Mouse (Mus musculus): Measurements from ENCODE around the gene Notum. TPM values are rescaled to one million over a fixed set of nuclear protein-coding genes. Genes with fewer than 3 reads are reported as not detected.

Gene Notum
- total and polyA plus RNA-seq, 2 experiments from 2014 or later, result 4.1 to 6.9 TPM

DNA sequence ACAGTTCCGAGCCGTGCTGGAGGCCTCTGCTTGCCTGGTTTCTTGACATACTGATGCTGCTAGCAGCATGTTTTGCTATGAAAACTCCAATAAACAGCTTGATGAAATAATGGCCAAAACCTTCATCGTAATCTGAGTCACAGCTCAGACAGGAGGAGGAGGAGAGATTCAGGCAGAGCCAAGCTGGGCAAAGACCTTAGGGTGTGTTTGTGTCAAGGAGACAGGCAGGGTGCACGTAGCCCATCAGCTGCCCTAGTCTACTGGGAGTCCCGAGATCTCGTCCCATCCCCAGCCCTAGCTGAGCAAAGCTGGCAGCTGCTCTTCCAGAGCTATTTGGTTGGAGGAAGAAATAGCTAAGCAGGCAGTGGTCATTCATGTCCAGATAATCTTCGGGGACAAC, 55.3 kb downstream of the Notum start:
- ATAC-seq (no peak), DNase-seq (ENCODE audit: low spot score) (no peak)
- H3K27ac ChIP-seq, result no peak overlapping the region
- no peak overlapping the region for H3K4me2 ChIP-seq (ENCODE audit: low read depth, low read length)
- WGBS, result 85% methylated on average over 7 of the region's 7 CpGs
- no peak for TF ChIP-seq CTCF (IDR thresholded peaks at IDR 0.05; ENCODE audit: low read depth)
- H3K9me3 ChIP-seq (ENCODE audit: low read length), result no peaks in the 10 kb centered on the region
- no peak overlapping the region for H3K4me3 ChIP-seq (ENCODE audit: low read length)
- H3K4me1 ChIP-seq (ENCODE audit: insufficient read depth, low read length), result 0 out of 2 replicates have a peak, but pooled peaks cover 6% of the 10 kb centered on the region
- no peaks in the 10 kb centered on the region for H3K27me3 ChIP-seq (ENCODE audit: insufficient read depth, low read length)
- H3K9ac ChIP-seq (replicated peaks; ENCODE audit: low read length), result no peak overlapping the region
- peaks cover 29% of the 10 kb centered on the region for H3K36me3 ChIP-seq (ENCODE audit: insufficient read depth, low read length)

Small RNAs within 50 kb of the gene (microRNA-seq; reads per million reads assigned to microRNA genes)
- gene Mir6936, result 0.72 to 1.2 reads per million in 2 experiments

Other genes starting within 250 kb of the Notum start
Only the 30 nearest of the 32 such genes appear.
- gene Pde6g, start 207.7 kb downstream of the Notum start, total RNA-seq (2014; rRNA removed), result not detected in 2 replicates
- 0.23 TPM in 1 of 2 replicates, not detected in the other for gene Pde6g, start 207.7 kb downstream of the Notum start, polyA plus RNA-seq (2015; fragmentation: Nextera tagmentation; extraction: Ambion mirVana)
- 11.7 and 11.9 TPM in 2 replicates for gene Oxld1, start 203.1 kb downstream of the Notum start, total RNA-seq (2014; rRNA removed)
- 13.3 and 13.6 TPM in 2 replicates for gene Oxld1, start 203.1 kb downstream of the Notum start, polyA plus RNA-seq (2015; fragmentation: Nextera tagmentation; extraction: Ambion mirVana)
- gene Ccdc137, start 203.1 kb downstream of the Notum start, total RNA-seq (2014; rRNA removed), result 10.4 and 15.4 TPM in 2 replicates
- 17.3 and 18.7 TPM in 2 replicates for gene Ccdc137, start 203.1 kb downstream of the Notum start, polyA plus RNA-seq (2015; fragmentation: Nextera tagmentation; extraction: Ambion mirVana)
- 67.2 and 113 TPM in 2 replicates for gene Arl16, start 193.6 kb downstream of the Notum start, total RNA-seq (2014; rRNA removed)
- 71.2 and 73.0 TPM in 2 replicates for gene Arl16, start 193.6 kb downstream of the Notum start, polyA plus RNA-seq (2015; fragmentation: Nextera tagmentation; extraction: Ambion mirVana)
- 37.5 and 52.4 TPM in 2 replicates for gene Mrpl12, start 176.6 kb downstream of the Notum start, total RNA-seq (2014; rRNA removed)
- gene Mrpl12, start 176.6 kb downstream of the Notum start, polyA plus RNA-seq (2015; fragmentation: Nextera tagmentation; extraction: Ambion mirVana), result 147 and 155 TPM in 2 replicates
- gene Slc25a10, start 169.3 kb downstream of the Notum start, total RNA-seq (2014; rRNA removed), result 41.3 and 52.5 TPM in 2 replicates
- gene Slc25a10, start 169.3 kb downstream of the Notum start, polyA plus RNA-seq (2015; fragmentation: Nextera tagmentation; extraction: Ambion mirVana), result 28.0 and 28.8 TPM in 2 replicates
- 0.99 and 3.1 TPM in 2 replicates for gene Gcgr, start 130.5 kb downstream of the Notum start, total RNA-seq (2014; rRNA removed)
- gene Gcgr, start 130.5 kb downstream of the Notum start, polyA plus RNA-seq (2015; fragmentation: Nextera tagmentation; extraction: Ambion mirVana), result 1.0 TPM in 2 replicates
- gene Mcrip1, start 111.4 kb downstream of the Notum start, total RNA-seq (2014; rRNA removed), result 144 and 192 TPM in 2 replicates
- 250 and 257 TPM in 2 replicates for gene Mcrip1, start 111.4 kb downstream of the Notum start, polyA plus RNA-seq (2015; fragmentation: Nextera tagmentation; extraction: Ambion mirVana)
- gene Ppp1r27, start 110.0 kb downstream of the Notum start, total RNA-seq (2014; rRNA removed), result not detected in 2 replicates
- gene Ppp1r27, start 110.0 kb downstream of the Notum start, polyA plus RNA-seq (2015; fragmentation: Nextera tagmentation; extraction: Ambion mirVana), result not detected in 2 replicates
- 147 and 174 TPM in 2 replicates for gene P4hb, start 87.9 kb downstream of the Notum start, total RNA-seq (2014; rRNA removed)
- 222 TPM in 2 replicates for gene P4hb, start 87.9 kb downstream of the Notum start, polyA plus RNA-seq (2015; fragmentation: Nextera tagmentation; extraction: Ambion mirVana)
- gene Arhgdia, start 79.6 kb downstream of the Notum start, total RNA-seq (2014; rRNA removed), result 252 and 297 TPM in 2 replicates
- 403 and 425 TPM in 2 replicates for gene Arhgdia, start 79.6 kb downstream of the Notum start, polyA plus RNA-seq (2015; fragmentation: Nextera tagmentation; extraction: Ambion mirVana)
- gene Alyref, start 62.8 kb downstream of the Notum start, total RNA-seq (2014; rRNA removed), result 95.2 and 114 TPM in 2 replicates
- gene Alyref, start 62.8 kb downstream of the Notum start, polyA plus RNA-seq (2015; fragmentation: Nextera tagmentation; extraction: Ambion mirVana), result 185 and 189 TPM in 2 replicates
- 38.0 and 39.6 TPM in 2 replicates for gene Anapc11, start 62.8 kb downstream of the Notum start, total RNA-seq (2014; rRNA removed)
- 198 and 200 TPM in 2 replicates for gene Anapc11, start 62.8 kb downstream of the Notum start, polyA plus RNA-seq (2015; fragmentation: Nextera tagmentation; extraction: Ambion mirVana)
- 0.78 TPM in 1 of 2 replicates, not detected in the other for gene Npb, start 52.7 kb downstream of the Notum start, total RNA-seq (2014; rRNA removed)
- gene Npb, start 52.7 kb downstream of the Notum start, polyA plus RNA-seq (2015; fragmentation: Nextera tagmentation; extraction: Ambion mirVana), result 1.8 and 3.0 TPM in 2 replicates
- gene Pcyt2, start 43.2 kb downstream of the Notum start, total RNA-seq (2014; rRNA removed), result 120 and 142 TPM in 2 replicates
- 125 and 143 TPM in 2 replicates for gene Pcyt2, start 43.2 kb downstream of the Notum start, polyA plus RNA-seq (2015; fragmentation: Nextera tagmentation; extraction: Ambion mirVana)
- 30.8 and 32.8 TPM in 2 replicates for gene Sirt7, start 35.9 kb downstream of the Notum start, total RNA-seq (2014; rRNA removed)
- gene Sirt7, start 35.9 kb downstream of the Notum start, polyA plus RNA-seq (2015; fragmentation: Nextera tagmentation; extraction: Ambion mirVana), result 32.3 and 38.3 TPM in 2 replicates
- 35.9 and 39.3 TPM in 2 replicates for gene Mafg, start 27.6 kb downstream of the Notum start, total RNA-seq (2014; rRNA removed)
- gene Mafg, start 27.6 kb downstream of the Notum start, polyA plus RNA-seq (2015; fragmentation: Nextera tagmentation; extraction: Ambion mirVana), result 36.5 and 38.9 TPM in 2 replicates
- gene Pycr1, start 17.4 kb downstream of the Notum start, total RNA-seq (2014; rRNA removed), result 9.0 and 9.3 TPM in 2 replicates
- gene Pycr1, start 17.4 kb downstream of the Notum start, polyA plus RNA-seq (2015; fragmentation: Nextera tagmentation; extraction: Ambion mirVana), result 13.2 and 13.8 TPM in 2 replicates
- gene Myadml2, start 13.0 kb downstream of the Notum start, total RNA-seq (2014; rRNA removed), result 1.4 and 1.5 TPM in 2 replicates
- 1.3 and 1.5 TPM in 2 replicates for gene Myadml2, start 13.0 kb downstream of the Notum start, polyA plus RNA-seq (2015; fragmentation: Nextera tagmentation; extraction: Ambion mirVana)
- 105 and 130 TPM in 2 replicates for gene Aspscr1, start 11.8 kb upstream of the Notum start, total RNA-seq (2014; rRNA removed)
- 143 and 148 TPM in 2 replicates for gene Aspscr1, start 11.8 kb upstream of the Notum start, polyA plus RNA-seq (2015; fragmentation: Nextera tagmentation; extraction: Ambion mirVana)
- gene Cenpx, start 52.6 kb upstream of the Notum start, total RNA-seq (2014; rRNA removed), result 57.6 and 78.6 TPM in 2 replicates
- 99.7 and 100 TPM in 2 replicates for gene Cenpx, start 52.6 kb upstream of the Notum start, polyA plus RNA-seq (2015; fragmentation: Nextera tagmentation; extraction: Ambion mirVana)
- gene Lrrc45, start 52.8 kb upstream of the Notum start, total RNA-seq (2014; rRNA removed), result 35.4 and 49.1 TPM in 2 replicates
- gene Lrrc45, start 52.8 kb upstream of the Notum start, polyA plus RNA-seq (2015; fragmentation: Nextera tagmentation; extraction: Ambion mirVana), result 41.7 and 44.3 TPM in 2 replicates
- 669 and 698 TPM in 2 replicates for gene Rac3, start 60.3 kb upstream of the Notum start, total RNA-seq (2014; rRNA removed)
- gene Rac3, start 60.3 kb upstream of the Notum start, polyA plus RNA-seq (2015; fragmentation: Nextera tagmentation; extraction: Ambion mirVana), result 593 and 639 TPM in 2 replicates
- 16.1 and 17.6 TPM in 2 replicates for gene Dcxr, start 66.1 kb upstream of the Notum start, total RNA-seq (2014; rRNA removed)
- gene Dcxr, start 66.1 kb upstream of the Notum start, polyA plus RNA-seq (2015; fragmentation: Nextera tagmentation; extraction: Ambion mirVana), result 20.2 and 21.3 TPM in 2 replicates
- 4.7 and 6.1 TPM in 2 replicates for gene Cbr2, start 70.9 kb upstream of the Notum start, total RNA-seq (2014; rRNA removed)
- 3.5 and 4.0 TPM in 2 replicates for gene Cbr2, start 70.9 kb upstream of the Notum start, polyA plus RNA-seq (2015; fragmentation: Nextera tagmentation; extraction: Ambion mirVana)
- 0.42 and 1.3 TPM in 2 replicates for gene Hmga1b, start 101.6 kb upstream of the Notum start, total RNA-seq (2014; rRNA removed)
- gene Hmga1b, start 101.6 kb upstream of the Notum start, polyA plus RNA-seq (2015; fragmentation: Nextera tagmentation; extraction: Ambion mirVana), result 1.9 and 2.5 TPM in 2 replicates
- 93.6 and 97.0 TPM in 2 replicates for gene Rfng, start 123.0 kb upstream of the Notum start, total RNA-seq (2014; rRNA removed)
- gene Rfng, start 123.0 kb upstream of the Notum start, polyA plus RNA-seq (2015; fragmentation: Nextera tagmentation; extraction: Ambion mirVana), result 94.6 and 107 TPM in 2 replicates
- 304 and 314 TPM in 2 replicates for gene Gps1, start 123.1 kb upstream of the Notum start, total RNA-seq (2014; rRNA removed)
- 234 and 242 TPM in 2 replicates for gene Gps1, start 123.1 kb upstream of the Notum start, polyA plus RNA-seq (2015; fragmentation: Nextera tagmentation; extraction: Ambion mirVana)
- gene Dus1l, start 135.2 kb upstream of the Notum start, total RNA-seq (2014; rRNA removed), result 36.3 and 48.5 TPM in 2 replicates
- gene Dus1l, start 135.2 kb upstream of the Notum start, polyA plus RNA-seq (2015; fragmentation: Nextera tagmentation; extraction: Ambion mirVana), result 40.4 and 42.2 TPM in 2 replicates
- gene Fasn, start 163.4 kb upstream of the Notum start, total RNA-seq (2014; rRNA removed), result 474 and 499 TPM in 2 replicates
- 48.9 and 54.4 TPM in 2 replicates for gene Fasn, start 163.4 kb upstream of the Notum start, polyA plus RNA-seq (2015; fragmentation: Nextera tagmentation; extraction: Ambion mirVana)

Data from hindbrain, postnatal 0 days (tissue).